In the genomic region with DNA sequence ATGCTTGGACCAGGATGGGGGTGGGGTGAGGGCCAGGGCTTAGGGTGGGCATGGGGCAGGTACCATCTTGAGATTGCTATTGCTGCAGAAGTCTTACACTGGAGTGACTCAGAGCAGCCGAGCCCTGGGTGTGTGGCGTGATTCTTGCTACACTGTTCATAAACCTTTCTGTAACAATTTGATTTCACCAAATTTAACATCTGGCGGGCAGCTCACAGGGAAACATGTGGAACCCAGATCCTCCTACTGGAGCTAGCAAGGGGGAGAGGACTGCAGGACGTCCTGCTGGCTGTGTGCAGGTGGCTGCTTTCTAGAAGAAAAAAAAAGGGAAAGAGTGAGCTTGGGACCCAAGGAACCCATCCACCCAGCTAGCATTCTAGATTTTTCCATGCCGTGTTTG, we compare ENCODE assay signal across 24 mouse cellular contexts.
DNase-seq lines count a peak whose midpoint lies in the region; ATAC-seq lines count a peak whose summit lies in the region.
"Had no signal": no experiment of that assay in that cellular context is flagged by ENCODE, and none has a peak within 500 bp of the region (broad histone marks: within the 10 kb centered on the region; RNA-seq: fewer than 3 reads in every experiment).

No protein-coding gene starts in this region.

- H3K27me3 ChIP-seq in limb, embryonic 10.5 days (ENCODE audit: low read depth, poor library complexity, severe bottlenecking): no peaks in the 10 kb centered on the region
- H3K27me3 ChIP-seq in limb, embryonic 13.5 days: peaks cover 18% of the 10 kb centered on the region; the same call in 1 of the 2 replicates
- H3K27me3 ChIP-seq: embryonic facial prominence, embryonic 13.5 days; heart, embryonic 13.5 days; Patski had no signal

- no peak overlapping the region for H3K9ac ChIP-seq in limb, embryonic 13.5 days
- H3K9ac ChIP-seq: embryonic facial prominence, embryonic 13.5 days; forebrain, postnatal 0 days; heart, embryonic 13.5 days; hindbrain, embryonic 14.5 days had no signal

- no peaks in the 10 kb centered on the region for H3K9me3 ChIP-seq in limb, embryonic 10.5 days (replicated peaks)
- H3K9me3 ChIP-seq in limb, embryonic 13.5 days: no peaks in the 10 kb centered on the region
- H3K9me3 ChIP-seq: embryonic facial prominence, embryonic 13.5 days; heart, embryonic 10.5 days; heart, embryonic 13.5 days had no signal

- peak; percentile 35; the same call in 1 of the 2 replicates for ATAC-seq in limb, embryonic 13.5 days (ENCODE audit: low FRiP score, low read depth)
- no peak for ATAC-seq in erythroid progenitor cell, adult 5-6 weeks (replicated peaks; ENCODE audit: low FRiP score, poor library complexity, severe bottlenecking)
- ATAC-seq: forebrain, embryonic 14.5 days; forebrain, postnatal 0 days; hindbrain, postnatal 0 days; inflammation-experienced regulatory T-cells, adult 6 months; Patski had no signal

- WGBS in limb, embryonic 10.5 days: 64% methylated on average over 5 of the region's 5 CpGs
- 20% methylated on average over 5 of the region's 5 CpGs for WGBS in limb, embryonic 13.5 days

- peak overlapping the region; percentile 25; the same call in 1 of the 2 replicates for H3K27ac ChIP-seq in limb, embryonic 10.5 days
- 0 out of 2 replicates have a peak overlapping the region, but pooled peaks have one; percentile 10 for H3K27ac ChIP-seq in limb, embryonic 13.5 days
- H3K27ac ChIP-seq: embryonic facial prominence, embryonic 13.5 days; heart, adult 2 months; heart, embryonic 10.5 days; heart, embryonic 13.5 days; hindbrain, embryonic 14.5 days; hindbrain, postnatal 0 days had no signal

- H3K4me2 ChIP-seq in limb, embryonic 13.5 days (replicated peaks): no peak overlapping the region
- H3K4me2 ChIP-seq: embryonic facial prominence, embryonic 13.5 days; heart, embryonic 13.5 days; hindbrain, embryonic 14.5 days had no signal

- H3K36me3 ChIP-seq in limb, embryonic 10.5 days: no peaks in the 10 kb centered on the region
- no peaks in the 10 kb centered on the region for H3K36me3 ChIP-seq in limb, embryonic 13.5 days
- H3K36me3 ChIP-seq: embryonic facial prominence, embryonic 13.5 days; heart, embryonic 10.5 days; heart, embryonic 13.5 days had no signal

- peaks cover 40% of the 10 kb centered on the region for H3K4me1 ChIP-seq in limb, embryonic 10.5 days
- peaks cover 27% of the 10 kb centered on the region for H3K4me1 ChIP-seq in limb, embryonic 13.5 days
- H3K4me1 ChIP-seq: heart, embryonic 10.5 days; heart, embryonic 13.5 days had no signal

- peak; percentile 21 to 52 for DNase-seq in cerebellum, postnatal 10 days
- no peak for DNase-seq in cerebellum, adult 11 months
- peak; percentile 47 for DNase-seq in limb, embryonic 10.5 days (ENCODE audit: low spot score)
- DNase-seq in layer of hippocampus, adult 18-20 months (ENCODE audit: low spot score in 2 of 2): no peak
- DNase-seq in ovary, postnatal 14 days (ENCODE audit: low spot score): no peak
- DNase-seq: adrenal gland, postnatal 14 days; cerebellum, adult 11-12 months; cerebellum, adult 8-10 months; cerebellum, postnatal 14 days; forebrain, postnatal 0 days; gastrocnemius, postnatal 36 days; heart, adult 2 months; heart, postnatal 14 days; heart, postnatal 4 days had no signal

- H3K4me3 ChIP-seq in limb, embryonic 10.5 days: no peak overlapping the region
- H3K4me3 ChIP-seq in limb, embryonic 13.5 days: no peak overlapping the region
- H3K4me3 ChIP-seq: embryonic facial prominence, embryonic 13.5 days; heart, adult 2 months; heart, embryonic 10.5 days; heart, embryonic 13.5 days had no signal

Comparison
In these comparisons a context has a peak if more than half of its experiments do, and no peak if none do; other contexts are left out.
1. DNase-seq: peak in cerebellum, postnatal 10 days (2 of 2) and limb, embryonic 10.5 days (single experiment); none in cerebellum, adult 11 months (single experiment), layer of hippocampus, adult 18-20 months (0 of 2) and ovary, postnatal 14 days (single experiment).